Mouse (Mus musculus) T-helper 17 cell (primary cell): Measurements from ENCODE around the gene Echdc3.

Experiments used
- in situ Hi-C, 2 experiments: fragments of 300-600 bp; cut with MboI, MseI; formaldehyde crosslinking; loops; 1 replicate in 1 of 2; 2 replicates in 1 of 2; pipeline ENCODE4 v1.15.1; 2025; ENCODE audit warnings: high pct_unique_total_duplicates in 2 of 2

The Echdc3 gene

DNA sequence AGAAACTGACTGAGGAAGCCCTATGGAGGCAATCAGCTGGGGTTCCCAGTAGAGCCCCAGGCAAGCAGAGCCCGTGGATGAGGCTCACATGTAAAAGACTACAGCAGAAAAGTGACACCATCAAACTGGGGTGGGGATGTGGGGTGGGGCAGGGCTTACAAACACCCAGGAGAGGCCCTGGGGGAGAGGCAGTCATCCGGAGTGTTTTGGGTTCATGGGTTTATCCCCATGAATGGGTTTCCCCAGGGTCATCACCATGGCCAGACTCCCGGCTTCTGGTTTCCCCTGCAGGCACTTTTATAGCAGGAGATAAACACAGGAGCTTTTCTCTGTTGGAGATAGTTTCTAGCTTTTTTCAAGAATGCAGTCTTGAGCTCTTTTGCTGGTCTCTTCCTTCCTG, 39.8 kb downstream of the Echdc3 start:
- in situ Hi-C loops, result loop anchor here in 1 of 2 experiments (10.0 kb wide), 1 partner anchor 942 kb away; no protein-coding TSS in a partner anchor

DNA sequence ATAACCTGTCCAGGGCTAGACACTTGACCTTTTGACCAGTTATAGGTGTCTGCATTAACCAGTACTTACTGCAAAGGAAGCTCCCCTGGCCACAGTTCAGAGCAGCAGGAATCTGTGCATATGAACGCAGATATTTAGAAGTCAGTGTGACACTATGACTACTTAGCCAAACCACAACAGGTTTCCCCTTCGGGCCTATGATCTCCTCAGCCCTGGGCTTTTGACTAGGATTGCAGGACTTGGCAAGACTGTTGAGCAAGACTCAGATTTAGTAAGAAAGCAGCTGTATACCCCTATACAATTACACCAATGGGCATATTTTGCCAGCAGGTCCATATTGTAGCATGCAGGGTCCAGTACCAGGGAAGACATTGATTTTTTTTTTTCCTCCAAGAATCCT, 44.3 kb downstream of the Echdc3 start:
- in situ Hi-C loops, result loop anchor here in 1 of 2 experiments (10.0 kb wide), 1 partner anchor 174 kb away; no protein-coding TSS in a partner anchor

DNA sequence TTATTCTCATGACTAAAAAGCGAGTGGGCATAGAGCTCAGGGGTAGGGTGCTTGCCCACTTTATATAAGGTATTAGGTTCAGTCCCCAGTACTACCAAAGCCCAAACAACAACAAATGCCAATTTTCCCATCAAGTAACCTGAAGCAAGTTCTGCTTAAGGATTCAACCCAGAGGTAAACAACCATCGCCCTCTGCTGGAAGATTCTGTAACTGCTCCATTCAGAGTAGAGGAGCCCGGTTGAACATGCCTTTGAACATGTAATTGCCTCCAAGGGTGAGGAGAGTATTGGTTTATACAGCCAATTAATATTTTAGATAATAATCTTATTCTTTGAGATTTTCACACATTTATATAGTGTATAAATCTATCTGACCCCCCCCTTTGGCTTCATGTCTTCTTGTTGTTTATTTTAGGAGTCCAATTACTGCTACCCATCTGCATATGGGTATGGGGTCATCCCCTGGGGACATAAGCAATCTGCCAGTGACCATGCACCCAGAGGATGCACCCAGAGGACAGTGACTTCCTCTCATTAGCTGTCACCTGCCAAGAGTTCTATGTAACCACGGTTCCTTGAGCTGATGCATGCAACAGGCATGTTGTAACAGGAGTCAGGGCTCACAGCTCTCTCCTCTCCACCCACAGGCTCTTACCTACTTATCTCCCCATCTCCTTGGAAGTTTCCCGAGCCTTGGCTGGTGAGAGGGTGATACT, 44.8 kb downstream of the Echdc3 start:
- in situ Hi-C loops, result loop anchor here in 1 of 2 experiments (10.0 kb wide), 1 partner anchor 173 kb away; no protein-coding TSS in a partner anchor

DNA sequence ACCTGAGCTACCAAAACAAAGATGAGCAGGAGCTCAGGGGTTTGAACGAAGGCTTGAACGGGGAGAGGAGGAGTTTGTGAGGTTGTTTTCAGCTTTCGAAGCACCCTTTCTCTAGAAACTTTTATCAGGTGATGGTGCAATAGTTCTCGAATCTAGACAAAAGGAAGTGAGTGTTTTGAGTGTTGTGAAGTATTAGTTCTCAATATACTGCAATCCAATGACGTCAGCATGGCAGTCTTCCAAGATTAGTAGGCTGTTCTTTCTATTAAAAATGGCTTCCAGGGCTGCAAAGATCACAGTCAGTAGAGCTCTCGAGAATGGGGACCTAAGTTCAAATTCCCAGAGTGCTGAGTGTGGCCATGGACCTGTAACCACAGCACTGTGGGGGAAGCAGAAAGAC, 47.1 kb downstream of the Echdc3 start:
- in situ Hi-C loops, result loop anchor here in 1 of 2 experiments (10.0 kb wide), 1 partner anchor 171 kb away; no protein-coding TSS in a partner anchor

DNA sequence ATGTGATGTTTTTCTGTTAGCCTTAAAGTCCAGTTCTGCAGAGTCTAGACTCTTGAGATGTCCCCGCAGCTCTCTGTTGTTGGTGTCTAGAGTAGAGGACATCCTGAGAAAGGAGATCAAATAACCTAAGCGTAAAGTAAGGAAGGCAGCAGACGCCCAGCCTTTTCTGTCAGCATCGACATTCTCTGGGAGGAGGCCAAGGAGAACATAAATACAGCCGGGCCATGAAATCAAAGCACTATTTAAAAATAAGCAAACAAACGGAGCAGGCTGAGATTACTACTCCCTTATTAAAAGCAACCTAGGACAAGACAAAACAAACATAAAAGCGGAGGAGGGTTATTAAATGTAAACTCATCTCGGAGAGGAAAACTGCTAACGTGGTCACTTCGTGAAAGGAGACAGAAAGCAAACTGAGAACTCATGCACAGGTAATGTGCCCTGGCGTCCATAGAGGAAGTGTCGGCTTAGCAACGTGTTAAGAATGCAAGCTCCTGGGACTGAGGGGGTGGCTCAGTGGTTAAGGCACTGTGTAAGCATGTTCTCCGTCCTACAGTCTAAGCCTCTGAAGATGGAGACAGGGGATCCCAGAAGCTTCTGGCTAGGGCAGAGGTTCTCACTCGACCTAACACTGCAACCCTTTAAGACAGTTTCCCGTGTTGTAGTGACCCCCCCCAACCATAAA, 48.1 kb downstream of the Echdc3 start:
- in situ Hi-C loops, result loop anchor here in 1 of 2 experiments (10.0 kb wide), 1 partner anchor 170 kb away; no protein-coding TSS in a partner anchor

DNA sequence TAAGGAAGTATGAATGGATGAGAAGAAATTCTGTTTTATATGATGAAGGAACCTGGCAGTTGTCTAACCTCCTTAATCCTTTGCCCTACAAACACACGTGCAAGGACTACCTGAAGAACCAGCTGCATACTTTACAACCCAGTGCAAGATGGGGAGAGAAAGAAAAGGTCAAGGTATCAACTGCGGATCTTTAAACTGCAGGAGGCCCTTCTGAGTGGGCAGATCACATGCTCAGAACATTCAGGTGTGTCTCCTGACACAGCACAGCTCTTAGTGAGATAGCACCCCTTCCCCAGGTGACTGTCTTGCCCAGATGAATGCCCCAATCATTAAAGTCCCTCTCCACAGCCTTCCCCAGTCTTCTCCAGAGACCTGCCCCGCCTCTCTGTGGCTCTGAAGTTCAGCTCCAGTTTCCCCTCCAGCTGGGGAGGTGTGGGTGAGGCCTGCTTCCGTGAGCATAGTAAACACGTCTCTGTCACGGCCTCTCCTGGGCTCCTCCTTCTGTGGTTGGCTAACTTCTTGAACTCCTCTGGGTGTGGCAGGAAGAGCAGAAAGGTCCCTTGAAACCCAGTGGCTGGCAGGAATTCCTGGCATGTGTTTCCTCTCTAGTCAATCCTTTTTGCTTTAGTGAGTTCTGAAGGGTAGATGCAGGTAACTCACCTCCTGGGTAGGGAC, 50.3 kb downstream of the Echdc3 start:
- in situ Hi-C loops, result loop anchor here in 1 of 2 experiments (10.0 kb wide), 1 partner anchor 168 kb away; no protein-coding TSS in a partner anchor

DNA sequence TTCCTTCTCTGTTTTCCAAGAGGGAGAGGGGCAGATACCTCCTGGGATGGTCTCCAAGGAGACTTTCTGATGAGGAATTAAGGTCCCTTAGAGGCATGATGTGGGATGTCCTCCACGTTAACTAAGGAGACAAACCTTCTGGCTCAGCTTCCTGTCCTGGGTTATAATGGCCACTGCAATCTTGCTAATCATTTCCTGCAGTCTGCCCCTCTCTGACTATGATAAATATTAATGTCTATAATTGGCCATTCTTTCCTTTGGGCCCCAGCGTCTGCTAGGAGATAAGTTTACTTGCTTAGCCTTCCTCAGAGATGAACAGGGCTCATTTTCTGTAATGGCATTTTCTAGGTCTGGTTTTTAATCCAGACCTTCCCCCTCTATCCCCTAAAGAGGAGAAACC, 53.1 kb downstream of the Echdc3 start:
- in situ Hi-C loops, result loop anchor here in 1 of 2 experiments (10.0 kb wide), 1 partner anchor 165 kb away; no protein-coding TSS in a partner anchor

DNA sequence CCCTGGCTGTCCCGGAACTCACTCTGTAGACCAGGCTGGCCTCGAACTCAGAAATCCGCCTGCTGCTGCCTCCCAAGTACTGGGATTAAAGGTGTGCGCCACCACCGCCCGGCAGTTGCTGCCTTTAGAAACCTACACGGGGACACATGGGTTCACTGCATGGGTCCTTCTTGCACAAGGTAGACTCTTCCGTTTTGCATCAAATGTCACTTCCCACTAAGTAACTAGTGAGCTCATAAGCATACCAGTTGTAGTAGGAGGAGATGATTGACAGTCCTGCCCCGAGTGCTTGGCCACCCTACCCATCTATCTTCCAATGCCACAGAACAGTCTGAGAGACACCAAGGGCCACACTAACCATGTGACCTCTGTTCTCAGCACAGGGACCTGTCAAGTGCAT, 53.6 kb downstream of the Echdc3 start:
- in situ Hi-C loops, result no loop called here

DNA sequence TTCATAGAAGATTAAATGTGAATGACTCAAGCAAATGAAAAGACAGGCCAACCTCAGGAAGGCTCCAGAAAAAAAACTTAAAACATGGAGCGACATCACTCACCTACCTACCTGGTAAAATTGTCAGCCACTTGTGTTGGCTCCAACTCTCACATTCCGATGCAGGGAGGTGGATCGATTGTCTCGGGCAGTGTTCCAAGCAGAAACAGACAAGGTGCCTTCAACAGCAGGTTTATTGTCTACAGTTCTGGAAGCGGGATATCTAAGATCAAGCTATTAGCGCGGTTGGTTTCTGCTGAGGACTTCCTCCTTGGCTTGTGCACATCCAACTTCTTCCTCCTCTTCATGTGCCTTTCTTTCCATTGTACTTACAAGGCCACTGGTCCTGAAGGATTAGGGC, 55.2 kb downstream of the Echdc3 start:
- in situ Hi-C loops, result no loop called here

DNA sequence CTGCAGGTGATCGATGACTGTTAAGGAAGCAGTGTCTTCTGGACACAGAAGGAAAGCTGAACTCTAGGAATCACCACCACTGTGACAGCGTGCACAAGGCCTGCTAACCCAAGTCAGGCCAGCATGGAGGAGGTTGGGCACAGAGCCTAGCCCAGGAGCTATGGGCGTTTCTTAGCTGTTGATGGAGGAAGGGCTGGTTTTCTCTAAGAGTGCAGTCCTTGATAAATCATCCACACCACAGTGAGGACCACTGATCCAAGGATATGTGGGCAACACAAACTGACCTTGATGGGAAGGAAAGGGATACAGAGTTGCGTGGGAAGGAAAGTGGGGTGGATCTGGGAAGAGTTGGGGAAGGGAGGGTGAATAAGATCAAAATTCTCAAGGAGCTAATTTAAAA, 55.6 kb downstream of the Echdc3 start:
- in situ Hi-C loops, result no loop called here

DNA sequence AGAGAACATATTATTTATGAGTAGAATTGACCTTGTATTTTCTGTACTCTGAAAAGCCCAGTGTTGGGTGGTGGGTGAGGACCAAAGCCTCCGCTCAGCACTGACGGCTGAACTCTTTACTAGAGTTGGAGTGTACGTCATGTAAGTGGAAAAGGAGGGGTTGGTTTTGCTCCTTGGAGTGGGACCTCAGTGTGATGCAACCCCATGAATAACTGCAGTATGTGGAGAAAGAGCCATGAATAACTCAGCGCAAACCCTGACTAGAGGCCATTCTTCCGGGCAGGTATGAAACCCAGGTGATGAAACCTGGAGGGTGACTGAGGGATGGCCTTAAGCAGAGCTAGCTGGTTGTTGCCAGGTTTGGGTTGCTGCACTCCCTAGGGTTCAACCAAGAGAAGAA, 63.0 kb downstream of the Echdc3 start:
- in situ Hi-C loops, result loop anchor here in 1 of 2 experiments (5.0 kb wide), 1 partner anchor 82 kb away; no protein-coding TSS in a partner anchor

DNA sequence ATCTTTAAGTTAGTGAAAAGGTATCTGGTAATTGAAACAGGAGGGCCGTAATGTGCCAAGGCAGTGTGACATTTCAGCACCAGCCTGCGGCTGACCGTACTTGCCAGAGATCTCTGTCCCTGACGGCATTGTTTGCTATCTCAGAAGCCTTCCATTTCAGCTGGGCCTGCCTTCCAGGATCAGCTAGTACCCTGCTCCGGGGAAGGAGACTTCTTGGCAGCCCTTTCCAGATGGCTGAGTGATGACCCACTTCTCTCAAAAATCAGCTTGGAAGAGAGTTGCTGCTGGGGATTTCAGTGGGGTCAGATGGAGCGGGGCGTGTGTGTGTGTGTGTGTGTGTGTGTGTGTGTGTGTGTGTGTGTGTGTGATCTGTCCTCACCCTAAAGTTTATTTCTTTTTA, 65.9 kb downstream of the Echdc3 start:
- in situ Hi-C loops, result no loop called here

DNA sequence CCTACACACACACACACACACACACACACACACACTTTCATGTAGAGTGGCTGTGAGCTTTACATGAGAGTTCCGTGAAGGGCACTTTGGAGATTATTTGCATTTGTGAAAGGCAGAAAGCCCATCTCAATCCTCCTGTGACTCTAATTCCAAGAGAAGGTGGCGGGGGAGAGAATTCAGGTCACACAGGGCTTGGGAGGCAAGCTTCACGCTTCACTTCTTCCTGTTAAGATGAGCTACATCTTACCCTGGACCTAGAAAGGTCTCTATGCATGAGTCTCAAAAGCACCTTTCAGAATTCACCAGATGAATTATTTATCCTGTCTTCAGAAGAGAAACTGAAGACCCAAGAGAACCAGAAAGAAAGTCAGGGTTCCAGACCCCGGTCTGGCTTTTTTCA, 66.6 kb downstream of the Echdc3 start:
- in situ Hi-C loops, result no loop called here

DNA sequence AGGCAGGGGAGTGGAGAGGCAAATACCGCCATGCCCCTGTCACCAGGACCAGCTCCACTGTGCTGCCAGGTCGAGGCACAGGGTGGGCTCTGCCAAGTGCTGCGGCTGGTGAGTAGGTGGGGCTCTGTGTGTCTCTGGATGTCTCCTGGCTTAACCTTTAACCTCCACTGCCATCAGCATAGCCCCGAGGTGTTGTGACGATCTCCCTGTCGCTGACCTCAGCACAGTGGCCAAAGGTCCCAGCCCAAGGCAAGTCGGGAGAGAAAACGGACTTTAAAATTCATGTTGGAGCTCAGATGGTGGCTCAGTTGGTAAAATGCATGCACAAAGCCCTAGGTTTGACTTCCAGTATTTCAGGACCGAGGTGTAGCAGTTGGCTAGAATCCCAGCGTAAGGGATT, 67.2 kb downstream of the Echdc3 start:
- in situ Hi-C loops, result no loop called here

DNA sequence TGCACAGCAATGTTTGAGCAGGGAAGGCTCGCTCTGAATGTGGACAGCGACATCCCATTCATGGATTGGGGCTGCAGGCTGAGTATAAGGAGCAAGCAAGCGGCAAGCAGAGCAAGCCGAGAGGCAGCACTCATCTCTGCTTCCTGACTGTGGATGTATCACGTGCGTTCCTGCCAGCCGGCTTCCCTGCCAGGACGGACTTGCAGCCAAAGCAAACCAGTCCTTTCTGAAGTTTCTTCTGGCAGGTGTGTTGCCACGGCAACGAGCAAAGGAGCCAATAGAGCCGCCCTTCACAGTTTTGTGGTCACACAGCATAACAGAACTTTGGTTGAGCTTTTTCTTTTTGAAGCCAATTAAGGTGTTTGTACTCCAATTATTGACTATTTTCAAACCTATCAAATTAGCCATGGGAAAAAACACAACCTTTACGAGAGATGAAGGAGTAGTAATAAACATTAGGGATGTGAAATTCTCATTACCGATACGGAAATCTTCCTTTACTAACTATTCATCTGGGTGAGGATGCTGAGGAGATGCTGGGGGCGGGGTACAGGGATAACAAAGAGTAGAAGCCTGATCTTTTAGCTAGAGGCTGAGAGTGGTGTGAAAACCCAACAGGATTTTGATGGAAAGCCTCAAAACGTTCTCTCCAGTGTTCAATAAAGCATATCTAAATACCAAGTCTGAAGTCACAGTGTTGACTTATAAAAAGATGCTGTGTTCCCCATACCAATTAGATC, 69.7 kb downstream of the Echdc3 start:
- in situ Hi-C loops, result no loop called here

DNA sequence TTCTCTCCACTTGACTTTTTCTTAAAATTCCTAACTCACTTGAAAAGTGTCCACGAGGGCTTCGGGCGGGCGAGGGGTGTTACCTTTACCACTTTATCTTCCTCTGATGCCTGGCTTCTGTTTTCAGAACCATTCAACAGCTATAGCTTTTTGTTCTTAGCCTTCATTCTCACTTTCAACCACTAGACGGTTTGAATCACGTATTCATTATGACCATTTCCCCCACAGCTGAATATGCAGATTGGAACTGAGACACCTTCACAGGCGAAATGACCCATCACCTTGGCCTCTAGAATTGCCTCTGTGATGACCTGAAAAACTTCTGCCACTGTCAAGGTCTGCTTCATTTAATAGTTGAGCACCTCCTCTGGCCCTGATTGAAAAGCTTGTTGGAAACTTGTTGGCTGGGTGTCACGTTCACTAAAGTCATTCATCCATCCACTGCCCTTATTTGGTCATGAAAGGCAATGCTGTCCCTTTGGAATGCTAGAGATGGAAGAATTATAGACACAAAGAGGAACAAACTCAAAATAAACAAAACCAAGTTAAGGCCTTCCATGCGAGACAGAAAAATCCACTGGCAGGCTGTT, 72.2 kb downstream of the Echdc3 start:
- in situ Hi-C loops, result no loop called here
